Mouse (Mus musculus): ENCODE measurements at regions not wholly inside any gene's neighbourhood (a gene's known extent, or its start where the extent isn't known, plus 50 kb on each side); places are given as distances from the start of the nearest gene placed in this dataset.

DNA sequence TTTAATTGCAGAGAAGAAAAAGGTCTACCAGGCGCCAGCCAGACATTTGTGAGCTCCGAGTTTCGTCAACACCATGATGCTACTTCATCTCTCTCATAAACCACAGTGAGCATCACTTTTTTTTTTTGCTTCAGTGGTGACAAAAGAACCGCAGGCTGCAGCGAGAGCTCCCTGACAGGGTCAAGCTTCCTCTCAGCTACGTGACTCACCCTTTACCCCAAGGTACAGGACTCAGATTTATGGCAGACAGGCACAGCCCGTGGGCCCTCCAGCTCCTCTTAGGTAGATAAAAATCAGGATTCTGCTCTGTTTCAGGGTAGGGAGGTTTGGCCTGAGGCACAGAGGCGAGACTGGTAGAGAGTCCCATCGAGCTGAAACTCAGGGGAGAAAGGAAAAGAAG lies 220.7 kb downstream of the Gm10260 start:
- H3K27ac ChIP-seq: no peak overlapping the region

GRCm38 (mm10) chr13:97538441-97538840 lies 222.0 kb downstream of the Gm10260 start:
- 91% methylated on average over 7 of the region's 7 CpGs for WGBS
- Histone ChIP-seq H3K36me3 (no peaks in the 10 kb centered on the region), H3K9me3 (no peaks in the 10 kb centered on the region; the same call in 1 of the 2 replicates), H3K4me3 (replicated peaks) (no peak overlapping the region), H3K9ac (replicated peaks) (no peak overlapping the region), H3K27me3 (no peaks in the 10 kb centered on the region), H3K4me1 (replicated peaks) (peaks cover 11% of the 10 kb centered on the region), H3K4me2 (no peak overlapping the region), H3K27ac (no peak overlapping the region)
- no peak for ATAC-seq (ENCODE audit: insufficient number of reproducible peaks, insufficient read depth, low FRiP score, low TSS enrichment, low read depth)

More for the DNA sequence above, 220.7 kb downstream of the Gm10260 start:
- Histone ChIP-seq H3K27me3 (no peaks in the 10 kb centered on the region), H3K4me2 (no peak overlapping the region), H3K9me3 (peaks cover 2% of the 10 kb centered on the region; the same call in 1 of the 2 replicates), H3K36me3 (no peaks in the 10 kb centered on the region), H3K4me3 (replicated peaks) (no peak overlapping the region), H3K9ac (replicated peaks) (no peak overlapping the region), H3K4me1 (replicated peaks) (peaks cover 2% of the 10 kb centered on the region; the same call in 1 of the 2 replicates)
- 54% methylated on average over 9 of the region's 9 CpGs for WGBS
- no peak for ATAC-seq (ENCODE audit: insufficient number of reproducible peaks, insufficient read depth, low FRiP score, low TSS enrichment, low read depth)

GRCm38 (mm10) chr13:97537686-97538085 lies 222.7 kb downstream of the Gm10260 start:
- no peak overlapping the region for H3K27ac ChIP-seq
- WGBS: 80% methylated on average over 7 of the region's 7 CpGs

GRCm38 (mm10) chr13:97537206-97537605 lies 223.2 kb downstream of the Gm10260 start:
- no peaks in the 10 kb centered on the region for H3K27me3 ChIP-seq
- H3K27ac ChIP-seq: no peak overlapping the region
- H3K9ac ChIP-seq (replicated peaks): no peak overlapping the region
- WGBS: 91% methylated on average over 11 of the region's 11 CpGs
- no peak overlapping the region for H3K4me2 ChIP-seq
- peaks cover under 1% of the 10 kb centered on the region; the same call in 1 of the 2 replicates for H3K9me3 ChIP-seq
- H3K36me3 ChIP-seq: no peaks in the 10 kb centered on the region
- peaks cover 11% of the 10 kb centered on the region for H3K4me1 ChIP-seq (replicated peaks)
- no peak for ATAC-seq (ENCODE audit: insufficient number of reproducible peaks, insufficient read depth, low FRiP score, low TSS enrichment, low read depth)
- H3K4me3 ChIP-seq (replicated peaks): no peak overlapping the region

More at GRCm38 (mm10) chr13:97537686-97538085, 222.7 kb downstream of the Gm10260 start:
- ATAC-seq (ENCODE audit: insufficient number of reproducible peaks, insufficient read depth, low FRiP score, low TSS enrichment, low read depth): no peak
- Histone ChIP-seq H3K27me3 (no peaks in the 10 kb centered on the region), H3K4me2 (no peak overlapping the region), H3K4me1 (replicated peaks) (peaks cover 11% of the 10 kb centered on the region), H3K36me3 (no peaks in the 10 kb centered on the region), H3K4me3 (replicated peaks) (no peak overlapping the region), H3K9ac (replicated peaks) (no peak overlapping the region), H3K9me3 (no peaks in the 10 kb centered on the region; the same call in 1 of the 2 replicates)

GRCm38 (mm10) chr13:97533896-97534666 lies 226.4 kb downstream of the Gm10260 start:
- no peaks in the 10 kb centered on the region for H3K36me3 ChIP-seq
- 57% methylated on average over 11 of the region's 11 CpGs for WGBS
- H3K27me3 ChIP-seq: no peaks in the 10 kb centered on the region
- peak overlapping the region; percentile 26 for H3K27ac ChIP-seq
- H3K4me1 ChIP-seq (replicated peaks): peaks cover 24% of the 10 kb centered on the region
- H3K4me2 ChIP-seq: no peak overlapping the region
- H3K4me3 ChIP-seq (replicated peaks): no peak overlapping the region
- 0 out of 2 replicates have a peak, but pooled peaks cover 3% of the 10 kb centered on the region for H3K9me3 ChIP-seq
- peak; percentile 53 for ATAC-seq (ENCODE audit: insufficient number of reproducible peaks, insufficient read depth, low FRiP score, low TSS enrichment, low read depth)
- no peak overlapping the region for H3K9ac ChIP-seq (replicated peaks)

DNA sequence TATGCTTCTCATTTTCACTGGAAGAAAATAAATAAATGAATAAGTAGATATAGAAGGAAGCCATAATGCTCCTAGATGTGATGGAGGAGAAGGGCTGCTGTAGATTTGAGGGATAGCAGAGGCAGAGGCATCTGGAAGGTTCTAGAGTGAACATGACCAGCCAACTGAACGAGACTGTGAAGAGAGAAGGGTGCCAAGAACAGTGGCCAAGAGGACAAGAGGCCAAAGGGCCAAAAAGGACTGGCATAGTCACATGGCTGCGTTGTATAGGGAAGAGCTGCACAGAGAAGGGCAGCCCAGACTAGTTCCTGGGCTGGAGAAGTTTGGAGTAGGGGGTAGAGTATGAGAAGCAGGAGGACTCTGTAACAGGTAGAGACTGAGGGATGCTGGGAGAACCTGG lies 229.3 kb downstream of the Gm10260 start:
- WGBS: 90% methylated on average over 2 of the region's 2 CpGs
- no peaks in the 10 kb centered on the region for H3K36me3 ChIP-seq
- peaks cover 24% of the 10 kb centered on the region for H3K4me1 ChIP-seq (replicated peaks)
- H3K27ac ChIP-seq: no peak overlapping the region
- no peak overlapping the region for H3K4me3 ChIP-seq (replicated peaks)
- no peak overlapping the region for H3K9ac ChIP-seq (replicated peaks)
- no peak for ATAC-seq (ENCODE audit: insufficient number of reproducible peaks, insufficient read depth, low FRiP score, low TSS enrichment, low read depth)
- H3K27me3 ChIP-seq: no peaks in the 10 kb centered on the region
- H3K9me3 ChIP-seq: 0 out of 2 replicates have a peak, but pooled peaks cover 3% of the 10 kb centered on the region
- H3K4me2 ChIP-seq: no peak overlapping the region

DNA sequence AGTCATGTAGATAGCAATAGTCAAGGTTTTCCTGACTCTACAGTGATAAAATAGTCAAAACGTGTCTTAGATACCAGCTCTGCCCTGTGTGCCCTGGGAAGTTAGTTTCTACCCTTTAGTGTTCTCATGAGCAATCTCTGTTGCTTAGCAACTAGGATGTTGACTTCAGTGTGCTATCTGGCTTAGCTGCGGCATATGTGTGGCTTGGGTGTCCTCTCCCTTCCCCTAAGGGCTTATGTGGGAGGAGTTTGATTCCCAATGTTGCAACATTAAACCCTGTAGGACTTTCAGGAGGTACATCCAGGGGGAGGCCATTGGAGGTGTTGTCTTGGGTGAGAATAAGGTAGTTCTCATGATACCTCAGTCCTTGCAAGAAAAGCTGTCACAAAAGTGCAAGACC lies 229.9 kb downstream of the Gm10260 start:
- Histone ChIP-seq H3K4me3 (replicated peaks) (no peak overlapping the region), H3K9ac (replicated peaks) (no peak overlapping the region), H3K4me2 (no peak overlapping the region), H3K27me3 (no peaks in the 10 kb centered on the region), H3K9me3 (0 out of 2 replicates have a peak, but pooled peaks cover 3% of the 10 kb centered on the region), H3K4me1 (replicated peaks) (peaks cover 24% of the 10 kb centered on the region), H3K27ac (no peak overlapping the region), H3K36me3 (no peaks in the 10 kb centered on the region)
- 53% methylated on average over 2 of the region's 2 CpGs for WGBS
- no peak for ATAC-seq (ENCODE audit: insufficient number of reproducible peaks, insufficient read depth, low FRiP score, low TSS enrichment, low read depth)

- Histone ChIP-seq H3K27ac (no peak overlapping the region), H3K9me3 (0 out of 2 replicates have a peak, but pooled peaks cover 3% of the 10 kb centered on the region), H3K27me3 (no peaks in the 10 kb centered on the region), H3K4me1 (replicated peaks) (peaks cover 29% of the 10 kb centered on the region), H3K4me3 (replicated peaks) (no peak overlapping the region), H3K9ac (replicated peaks) (no peak overlapping the region), H3K4me2 (no peak overlapping the region), H3K36me3 (no peaks in the 10 kb centered on the region)
- no peak for ATAC-seq (ENCODE audit: insufficient number of reproducible peaks, insufficient read depth, low FRiP score, low TSS enrichment, low read depth)
- 89% methylated on average over 2 of the region's 2 CpGs for WGBS
Observed at GRCm38 (mm10) chr13:97527958-97528357, 232.5 kb downstream of the Gm10260 start.

DNA sequence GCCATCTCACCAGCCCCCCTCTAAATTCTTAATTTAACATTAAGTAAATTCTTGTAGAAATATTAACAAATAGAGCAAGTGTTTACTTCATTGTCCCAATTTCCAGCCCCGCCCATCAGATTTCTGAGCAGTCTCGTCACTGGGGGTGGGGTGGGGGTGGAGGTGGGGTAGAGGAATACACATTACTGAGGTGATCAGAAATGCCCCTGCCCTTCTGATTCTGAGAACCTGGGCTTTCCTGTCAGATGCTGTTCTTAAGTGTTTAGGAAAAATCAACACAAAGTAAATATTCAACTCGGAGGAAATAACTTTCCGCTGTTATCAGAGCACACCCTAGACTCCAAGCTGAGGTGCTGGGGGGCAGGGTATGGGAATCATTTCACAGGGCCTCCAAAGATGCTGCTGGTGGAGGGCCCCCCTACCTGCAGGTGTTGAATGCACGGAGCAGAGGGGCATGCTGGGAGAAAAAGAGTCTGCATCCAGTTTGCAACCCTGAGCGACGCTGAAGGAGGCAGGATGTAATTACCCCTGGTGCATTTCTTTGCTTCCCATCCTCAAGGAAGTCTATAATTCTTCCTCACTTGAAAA lies 235.5 kb downstream of the Gm10260 start:
- no peak for ATAC-seq (ENCODE audit: insufficient number of reproducible peaks, insufficient read depth, low FRiP score, low TSS enrichment, low read depth)
- H3K9me3 ChIP-seq: no peaks in the 10 kb centered on the region
- H3K4me2 ChIP-seq: no peak overlapping the region
- 49% methylated on average over 7 of the region's 7 CpGs for WGBS
- no peaks in the 10 kb centered on the region for H3K27me3 ChIP-seq
- H3K9ac ChIP-seq (replicated peaks): no peak overlapping the region
- H3K4me3 ChIP-seq (replicated peaks): no peak overlapping the region
- peaks cover 22% of the 10 kb centered on the region for H3K4me1 ChIP-seq (replicated peaks)
- no peaks in the 10 kb centered on the region for H3K36me3 ChIP-seq
- no peak overlapping the region for H3K27ac ChIP-seq

DNA sequence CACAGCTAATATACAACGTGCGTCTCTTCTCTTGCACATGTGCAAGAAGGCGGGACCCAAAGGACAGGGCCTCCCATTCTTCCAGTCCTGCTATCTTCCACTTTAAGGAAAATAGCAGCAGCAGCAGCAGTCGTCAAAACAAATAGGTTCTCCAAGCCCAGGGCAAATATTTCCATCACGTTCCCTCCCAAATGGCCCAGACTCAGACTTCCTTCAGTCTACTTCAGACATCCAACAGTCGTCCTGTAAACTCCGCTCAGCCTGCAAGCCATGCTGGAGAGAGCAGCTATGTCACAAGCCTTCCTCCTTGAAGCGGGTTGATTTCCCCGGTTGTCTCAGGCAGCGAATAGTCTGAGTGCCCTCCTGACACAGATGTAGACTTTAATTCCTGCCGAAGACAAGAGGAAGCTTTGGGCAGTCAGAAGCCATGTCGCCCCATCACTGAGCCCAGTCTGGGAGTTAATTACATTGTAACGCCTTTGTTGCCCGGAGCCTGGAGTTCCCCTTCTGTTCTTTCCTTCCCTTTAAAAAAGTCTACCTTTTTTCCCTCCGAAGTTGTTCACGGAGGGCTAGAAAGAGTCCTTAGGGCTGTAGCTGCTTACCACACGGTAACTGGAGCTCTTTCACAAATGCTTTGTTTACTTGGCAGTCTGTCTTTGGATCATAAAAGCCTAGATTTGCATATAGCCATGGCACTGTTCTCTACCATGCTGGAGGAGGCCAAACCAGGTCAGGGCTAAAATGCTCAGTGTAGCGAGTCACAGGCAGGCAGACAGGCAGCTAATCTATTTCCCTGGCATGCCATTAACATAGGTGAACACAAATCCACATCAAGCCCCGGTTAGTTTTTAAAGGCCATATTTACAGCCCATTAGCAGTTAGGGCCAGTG lies 236.7 kb downstream of the Gm10260 start:
- Histone ChIP-seq H3K9me3 (no peaks in the 10 kb centered on the region), H3K4me2 (peak overlapping the region; percentile 21), H3K4me1 (replicated peaks) (peaks cover 15% of the 10 kb centered on the region), H3K27ac (peak overlapping the region; percentile 81), H3K4me3 (replicated peaks) (no peak overlapping the region), H3K9ac (replicated peaks) (peak overlapping the region; percentile 23; the same call in 1 of the 2 replicates), H3K36me3 (no peaks in the 10 kb centered on the region), H3K27me3 (no peaks in the 10 kb centered on the region)
- WGBS: 24% methylated on average over 19 of the region's 19 CpGs
- ATAC-seq (ENCODE audit: insufficient number of reproducible peaks, insufficient read depth, low FRiP score, low TSS enrichment, low read depth): peak; percentile 35; the same call in 1 of the 2 replicates

All from limb, embryonic 12.5 days (tissue).